Mouse (Mus musculus) lung, postnatal 0 days (tissue): ENCODE results near the gene Rprd1b.

Experiments used
- CTCF ChIP-seq: IDR thresholded peaks from 2 replicates; pipeline ENCODE4 v1.5.1; 2016; ENCODE audit warnings: antibody characterized with exemption, mild to moderate bottlenecking
- EP300 ChIP-seq: IDR thresholded peaks from 2 replicates; pipeline ENCODE4 v1.6.1; 2016; ENCODE audit warnings: antibody characterized with exemption, mild to moderate bottlenecking, control low read depth

- TF ChIP-seq CTCF (no peak), EP300 (no peak)
Observed at GRCm38 (mm10) chr2:158098730-158099129, 70.4 kb downstream of the Rprd1b start.
